Mouse (Mus musculus): ENCODE data around the gene Osbp2. TPM values are rescaled to one million over a fixed set of nuclear protein-coding genes. Genes with fewer than 3 reads are reported as not detected.
A peak's percentile ranks its signal among the peaks of the same experiment; 100 is the strongest.

Osbp2 gene
- total RNA-seq, 2 experiments from 2014 or later = 72.7 to 75.4 TPM

- DNase-seq (ENCODE audit: low spot score in 2 of 2) = no peak
Observed at GRCm38 (mm10) chr11:3829736-3830135, 34.0 kb downstream of the Osbp2 start.

GRCm38 (mm10) chr11:3824138-3824537, 39.6 kb downstream of the Osbp2 start:
- no peak for DNase-seq (ENCODE audit: low spot score in 2 of 2)

- no peak for DNase-seq (ENCODE audit: low spot score in 2 of 2)
Observed at GRCm38 (mm10) chr11:3823378-3823777, 40.3 kb downstream of the Osbp2 start.

- DNase-seq (ENCODE audit: low spot score in 2 of 2) = no peak
Observed at GRCm38 (mm10) chr11:3817986-3818758, 45.5 kb downstream of the Osbp2 start.

- DNase-seq (ENCODE audit: low spot score in 2 of 2) = no peak
Observed at GRCm38 (mm10) chr11:3815951-3816350, 47.8 kb downstream of the Osbp2 start.

- DNase-seq (ENCODE audit: low spot score in 2 of 2) = no peak
Observed at GRCm38 (mm10) chr11:3813340-3813739, 50.4 kb downstream of the Osbp2 start.

GRCm38 (mm10) chr11:3808162-3808561, 55.5 kb downstream of the Osbp2 start:
- DNase-seq (ENCODE audit: low spot score in 2 of 2) = no peak

- DNase-seq (ENCODE audit: low spot score in 2 of 2) = peak in 1 of 2 experiments; percentile 75
Observed at GRCm38 (mm10) chr11:3805362-3805761, 58.3 kb downstream of the Osbp2 start.

GRCm38 (mm10) chr11:3804639-3805038, 59.1 kb downstream of the Osbp2 start:
- no peak for DNase-seq (ENCODE audit: low spot score in 2 of 2)

GRCm38 (mm10) chr11:3802057-3802456, 61.6 kb downstream of the Osbp2 start:
- DNase-seq (ENCODE audit: low spot score in 2 of 2) = no peak

- peak; percentile 25 to 72 for DNase-seq (ENCODE audit: low spot score in 2 of 2)
Observed at GRCm38 (mm10) chr11:3797631-3798215, 66.0 kb downstream of the Osbp2 start.

GRCm38 (mm10) chr11:3790736-3791135, 73.0 kb downstream of the Osbp2 start:
- DNase-seq (ENCODE audit: low spot score in 2 of 2) = no peak

- no peak for DNase-seq (ENCODE audit: low spot score in 2 of 2)
Observed at GRCm38 (mm10) chr11:3789919-3790318, 73.8 kb downstream of the Osbp2 start.

GRCm38 (mm10) chr11:3786564-3786963, 77.1 kb downstream of the Osbp2 start:
- peak; percentile 84 to 94 for DNase-seq (ENCODE audit: low spot score in 2 of 2)

GRCm38 (mm10) chr11:3775263-3775644, 88.4 kb downstream of the Osbp2 start:
- no peak for DNase-seq (ENCODE audit: low spot score in 2 of 2)

GRCm38 (mm10) chr11:3774463-3775262, 89.0 kb downstream of the Osbp2 start:
- no peak for DNase-seq (ENCODE audit: low spot score in 2 of 2)

GRCm38 (mm10) chr11:3773782-3774462, 89.8 kb downstream of the Osbp2 start:
- no peak for DNase-seq (ENCODE audit: low spot score in 2 of 2)

- no peak for DNase-seq (ENCODE audit: low spot score in 2 of 2)
Observed at GRCm38 (mm10) chr11:3773136-3773535, 90.6 kb downstream of the Osbp2 start.

GRCm38 (mm10) chr11:3771348-3771747, 92.4 kb downstream of the Osbp2 start:
- no peak for DNase-seq (ENCODE audit: low spot score in 2 of 2)

GRCm38 (mm10) chr11:3767830-3768229, 95.9 kb downstream of the Osbp2 start:
- no peak for DNase-seq (ENCODE audit: low spot score in 2 of 2)

GRCm38 (mm10) chr11:3766964-3767363, 96.7 kb downstream of the Osbp2 start:
- DNase-seq (ENCODE audit: low spot score in 2 of 2) = no peak
